Mouse (Mus musculus): ENCODE data around the gene Ext2. TPM values are rescaled to one million over a fixed set of nuclear protein-coding genes. Genes with fewer than 3 reads are reported as not detected.

Ext2 gene
- polyA plus RNA-seq, 1 experiment from 2014 or later, result 68.3 TPM

GRCm38 (mm10) chr2:93613020-93613419, 209.3 kb downstream of the Ext2 start:
- Histone ChIP-seq H3K4me2 (no peak overlapping the region), H3K27me3 (replicated peaks) (peaks cover 6% of the 10 kb centered on the region; the same call in 1 of the 2 replicates), H3K9ac (no peak overlapping the region), H3K36me3 (no peaks in the 10 kb centered on the region), H3K4me3 (no peak overlapping the region), H3K4me1 (peaks cover 8% of the 10 kb centered on the region), H3K9me3 (no peaks in the 10 kb centered on the region), H3K27ac (replicated peaks) (no peak overlapping the region)
- 62% methylated on average over 7 of the region's 7 CpGs for WGBS
- no peak for ATAC-seq (ENCODE audit: extremely low read depth, insufficient number of reproducible peaks, low FRiP score, low TSS enrichment)

Other genes with a start within 250 kb of the Ext2 start
- gene Alx4, start 180.2 kb downstream of the Ext2 start, polyA plus RNA-seq (2015; fragmentation: Nextera tagmentation; extraction: Ambion mirVana), result 0.09 and 0.16 TPM in 2 replicates
- gene Accs, start 27.4 kb upstream of the Ext2 start, polyA plus RNA-seq (2015; fragmentation: Nextera tagmentation; extraction: Ambion mirVana), result 6.1 and 7.6 TPM in 2 replicates
- not detected in 2 replicates for gene Accsl, start 46.6 kb upstream of the Ext2 start, polyA plus RNA-seq (2015; fragmentation: Nextera tagmentation; extraction: Ambion mirVana)
- gene Gm13889, start 134.6 kb upstream of the Ext2 start, polyA plus RNA-seq (2015; fragmentation: Nextera tagmentation; extraction: Ambion mirVana), result 4.0 and 4.3 TPM in 2 replicates
- not detected in 2 replicates for gene Gm27027, start 173.8 kb upstream of the Ext2 start, polyA plus RNA-seq (2015; fragmentation: Nextera tagmentation; extraction: Ambion mirVana)
- 63.6 and 64.9 TPM in 2 replicates for gene Alkbh3, start 188.2 kb upstream of the Ext2 start, polyA plus RNA-seq (2015; fragmentation: Nextera tagmentation; extraction: Ambion mirVana)

Data from heart, embryonic 13.5 days (tissue).